Mouse (Mus musculus): Measurements from ENCODE around the gene Tbx2.

The Tbx2 gene

GRCm38 (mm10) chr11:85834386-85834931, 2.1 kb downstream of the Tbx2 start:
- TF ChIP-seq GATA4 (IDR thresholded peaks at IDR 0.05; ENCODE audit: insufficient replicate concordance, low read length): no peak

DNA sequence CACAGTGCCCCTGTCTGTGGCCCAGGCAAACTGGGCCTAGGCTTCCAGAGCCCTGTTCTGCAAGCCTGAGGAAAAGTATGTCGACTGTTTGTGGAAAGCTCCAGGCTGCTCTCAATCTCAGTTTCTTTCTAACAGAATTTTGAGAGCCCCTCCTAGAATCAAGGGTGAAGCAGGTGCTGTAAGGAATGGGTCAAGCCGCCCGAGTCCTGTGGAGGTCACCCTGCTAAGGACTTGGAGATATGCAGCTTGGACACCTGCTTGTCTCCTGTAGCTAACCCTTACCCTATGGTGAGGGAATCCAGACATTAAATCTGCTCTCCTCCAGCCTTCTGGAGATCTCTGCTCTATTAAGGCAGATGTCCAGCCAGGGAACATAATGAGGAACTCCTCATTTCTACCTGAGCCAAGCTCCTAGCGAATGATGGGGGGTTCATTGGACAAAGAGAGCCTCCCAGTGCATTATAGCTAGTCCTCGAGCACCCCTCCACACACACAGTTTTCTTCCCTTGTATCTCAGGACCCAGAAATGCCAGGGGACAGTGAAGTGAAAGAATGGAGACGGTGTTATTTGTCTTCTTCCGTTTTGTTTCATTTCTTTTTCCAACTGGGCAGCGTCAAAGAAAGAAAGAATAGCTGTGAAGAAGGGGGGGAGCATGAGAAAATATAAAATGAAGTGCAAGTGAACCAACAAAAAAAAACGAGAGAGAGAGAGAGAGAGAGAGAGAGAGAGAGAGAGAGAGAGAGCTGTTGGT, 2.8 kb downstream of the Tbx2 start:
- no peak for TF ChIP-seq GATA4 (IDR thresholded peaks at IDR 0.05; ENCODE audit: insufficient replicate concordance, low read length)

DNA sequence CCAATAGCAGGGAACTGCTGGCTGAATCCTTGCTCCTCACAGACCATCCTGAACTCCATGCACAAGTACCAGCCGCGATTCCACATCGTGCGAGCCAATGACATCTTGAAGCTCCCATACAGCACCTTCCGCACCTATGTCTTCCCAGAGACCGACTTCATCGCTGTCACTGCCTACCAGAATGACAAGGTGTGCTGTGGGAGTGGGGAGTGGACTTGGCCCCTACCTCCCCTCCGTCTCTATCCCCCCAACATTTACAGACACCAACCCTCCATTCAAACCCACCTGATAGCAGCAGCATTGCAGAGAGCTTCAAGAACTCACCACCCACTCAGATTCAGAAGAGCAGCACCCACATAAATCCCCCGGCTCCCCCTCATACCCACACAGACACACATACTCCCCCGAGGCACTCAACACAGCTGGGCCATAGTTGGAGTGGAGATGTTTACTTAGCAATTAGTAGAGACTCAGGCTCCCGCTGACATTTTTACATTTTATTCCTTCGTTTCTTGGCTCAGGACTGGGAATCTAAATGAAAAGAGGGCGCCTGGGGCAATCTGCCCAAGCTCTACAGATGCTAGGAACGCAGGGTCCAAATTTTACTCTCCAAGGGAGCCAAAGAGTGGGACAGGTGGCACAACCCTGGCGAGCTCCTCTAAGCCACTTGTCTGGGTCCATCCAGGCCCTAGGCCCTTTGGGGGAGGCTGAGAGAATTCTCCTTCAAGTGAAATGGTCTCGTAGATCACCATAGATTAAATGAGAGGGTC, 3.6 kb downstream of the Tbx2 start:
- no peak for TF ChIP-seq GATA4 (IDR thresholded peaks at IDR 0.05; ENCODE audit: insufficient replicate concordance, low read length)

DNA sequence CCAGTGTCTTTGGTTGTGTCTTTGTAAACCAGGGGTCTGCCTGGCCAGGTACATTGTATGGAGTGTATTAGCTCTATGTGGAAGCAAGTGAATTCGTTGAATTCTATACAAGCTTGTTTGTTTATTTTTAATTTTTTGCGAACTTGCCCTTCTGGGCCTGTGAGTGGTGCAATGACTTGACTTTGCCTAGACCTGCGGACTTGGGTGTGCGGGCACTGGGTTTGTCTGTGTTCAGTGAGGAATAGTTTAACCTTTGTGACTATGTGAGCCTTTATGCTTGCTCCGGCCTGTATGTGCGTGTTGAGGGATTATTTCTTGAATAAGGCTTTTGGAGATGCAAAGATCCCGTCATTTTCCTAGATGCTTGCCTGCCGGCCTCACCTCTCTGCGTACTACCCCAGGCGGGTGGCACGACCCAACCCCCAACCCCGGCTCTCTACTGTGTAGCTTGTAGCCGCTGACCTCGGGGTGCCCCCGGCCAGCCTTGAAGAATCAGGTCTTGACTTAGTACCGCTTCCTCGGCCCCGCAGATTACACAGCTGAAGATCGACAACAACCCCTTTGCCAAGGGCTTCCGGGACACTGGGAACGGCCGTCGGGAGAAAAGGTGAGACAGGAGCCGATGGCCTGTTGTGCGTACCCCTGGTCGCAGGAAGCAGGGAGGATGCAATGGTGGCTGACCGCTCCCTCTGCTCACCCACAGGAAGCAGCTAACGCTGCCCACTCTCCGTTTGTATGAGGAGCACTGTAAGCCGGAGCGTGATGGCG, 4.4 kb downstream of the Tbx2 start:
- no peak for TF ChIP-seq GATA4 (IDR thresholded peaks at IDR 0.05; ENCODE audit: insufficient replicate concordance, low read length)

DNA sequence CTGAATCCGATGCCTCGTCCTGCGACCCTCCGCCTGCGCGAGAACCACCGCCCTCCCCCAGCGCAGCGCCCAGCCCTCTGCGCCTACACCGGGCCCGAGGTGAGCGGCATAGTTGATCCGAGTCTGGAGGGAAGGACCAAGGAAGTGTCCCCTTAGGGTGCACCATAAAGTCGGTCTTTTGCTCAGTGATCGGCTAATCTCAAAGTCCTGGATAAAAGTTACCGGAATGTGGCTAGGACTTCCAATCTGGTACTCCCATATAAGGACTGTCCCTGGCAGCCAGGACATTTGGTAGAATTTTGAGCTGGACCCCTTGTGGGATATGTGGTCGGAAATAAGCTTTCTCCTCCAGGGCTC, 4.9 kb downstream of the Tbx2 start:
- TF ChIP-seq GATA4 (IDR thresholded peaks at IDR 0.05; ENCODE audit: insufficient replicate concordance, low read length): no peak

GRCm38 (mm10) chr11:85837648-85838423, 5.5 kb downstream of the Tbx2 start:
- TF ChIP-seq GATA4 (IDR thresholded peaks at IDR 0.05; ENCODE audit: insufficient replicate concordance, low read length): no peak

GRCm38 (mm10) chr11:85838424-85839257, 6.3 kb downstream of the Tbx2 start:
- no peak for TF ChIP-seq GATA4 (IDR thresholded peaks at IDR 0.05; ENCODE audit: insufficient replicate concordance, low read length)

- TF ChIP-seq GATA4 (IDR thresholded peaks at IDR 0.05; ENCODE audit: insufficient replicate concordance, low read length): no peak
Measured at GRCm38 (mm10) chr11:85839258-85840030, 7.1 kb downstream of the Tbx2 start.

GRCm38 (mm10) chr11:85840031-85840802, 7.9 kb downstream of the Tbx2 start:
- TF ChIP-seq GATA4 (IDR thresholded peaks at IDR 0.05; ENCODE audit: insufficient replicate concordance, low read length): no peak

DNA sequence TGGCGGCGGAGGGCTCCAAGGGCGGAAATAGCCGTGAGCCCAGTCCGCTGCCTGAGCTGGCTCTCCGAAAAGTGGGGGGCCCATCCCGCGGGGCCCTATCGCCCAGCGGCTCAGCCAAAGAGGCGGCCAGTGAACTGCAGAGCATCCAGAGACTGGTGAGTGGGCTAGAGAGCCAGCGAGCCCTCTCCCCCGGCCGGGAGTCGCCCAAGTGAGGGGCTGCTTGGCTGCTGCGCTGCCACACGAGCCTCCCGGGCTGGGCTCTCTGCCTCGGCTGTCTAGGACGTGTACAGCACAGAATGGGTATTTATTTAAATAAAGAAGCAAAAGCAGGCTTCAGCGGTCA, 8.4 kb downstream of the Tbx2 start:
- no peak for TF ChIP-seq GATA4 (IDR thresholded peaks at IDR 0.05; ENCODE audit: insufficient replicate concordance, low read length)

DNA sequence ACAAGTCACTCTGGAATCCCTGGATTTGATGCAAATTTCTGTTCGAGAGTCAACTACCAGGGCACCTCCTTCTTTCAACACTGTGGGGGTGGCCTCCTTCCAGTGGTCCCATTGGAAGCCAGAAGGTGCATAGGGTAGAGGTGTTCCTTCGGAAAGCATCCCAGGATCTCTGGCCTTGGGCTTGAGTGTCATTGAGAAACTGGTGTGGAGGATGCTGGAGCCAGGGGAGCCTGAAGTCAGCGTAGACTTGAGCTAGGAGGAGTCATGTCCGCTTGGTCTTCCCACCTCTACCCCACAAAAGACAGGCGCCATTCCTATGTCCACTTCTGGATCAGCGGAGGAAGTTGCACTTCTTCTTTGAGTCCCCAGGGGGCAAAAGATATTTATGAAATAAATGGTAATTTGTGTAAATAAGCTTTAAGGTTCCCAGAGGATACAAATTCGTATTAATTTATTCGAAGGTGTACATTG, 8.9 kb downstream of the Tbx2 start:
- no peak for TF ChIP-seq GATA4 (IDR thresholded peaks at IDR 0.05; ENCODE audit: insufficient replicate concordance, low read length)

GRCm38 (mm10) chr11:85841980-85842379, 9.6 kb downstream of the Tbx2 start:
- TF ChIP-seq GATA4 (IDR thresholded peaks at IDR 0.05; ENCODE audit: insufficient replicate concordance, low read length): no peak
